Mouse (Mus musculus) heart, postnatal 14 days (tissue): ENCODE results near the gene Unk. TPM values are rescaled to one million over a fixed set of nuclear protein-coding genes. Genes with fewer than 3 reads are reported as not detected.
A peak's percentile ranks its signal among the peaks of the same experiment; 100 is the strongest.

Experiments
- DNase-seq, 2 experiments: peaks; one replicate each; pipeline ENCODE4 v3.0.0; 2021 to 2022
- intact Hi-C: fragments of 180-260 bp; cut with DNase I; formaldehyde crosslinking; loops from one replicate; pipeline ENCODE4 v1.15.1; 2025
- total RNA-seq, 2 experiments: library from RNA; stranded (reverse); gene quantifications; 2 replicates each; pipeline ENCODE4 v1.2.3; 2021

The Unk gene
- total RNA-seq, 2 experiments from 2014 or later: 12.2 to 12.9 TPM

DNA sequence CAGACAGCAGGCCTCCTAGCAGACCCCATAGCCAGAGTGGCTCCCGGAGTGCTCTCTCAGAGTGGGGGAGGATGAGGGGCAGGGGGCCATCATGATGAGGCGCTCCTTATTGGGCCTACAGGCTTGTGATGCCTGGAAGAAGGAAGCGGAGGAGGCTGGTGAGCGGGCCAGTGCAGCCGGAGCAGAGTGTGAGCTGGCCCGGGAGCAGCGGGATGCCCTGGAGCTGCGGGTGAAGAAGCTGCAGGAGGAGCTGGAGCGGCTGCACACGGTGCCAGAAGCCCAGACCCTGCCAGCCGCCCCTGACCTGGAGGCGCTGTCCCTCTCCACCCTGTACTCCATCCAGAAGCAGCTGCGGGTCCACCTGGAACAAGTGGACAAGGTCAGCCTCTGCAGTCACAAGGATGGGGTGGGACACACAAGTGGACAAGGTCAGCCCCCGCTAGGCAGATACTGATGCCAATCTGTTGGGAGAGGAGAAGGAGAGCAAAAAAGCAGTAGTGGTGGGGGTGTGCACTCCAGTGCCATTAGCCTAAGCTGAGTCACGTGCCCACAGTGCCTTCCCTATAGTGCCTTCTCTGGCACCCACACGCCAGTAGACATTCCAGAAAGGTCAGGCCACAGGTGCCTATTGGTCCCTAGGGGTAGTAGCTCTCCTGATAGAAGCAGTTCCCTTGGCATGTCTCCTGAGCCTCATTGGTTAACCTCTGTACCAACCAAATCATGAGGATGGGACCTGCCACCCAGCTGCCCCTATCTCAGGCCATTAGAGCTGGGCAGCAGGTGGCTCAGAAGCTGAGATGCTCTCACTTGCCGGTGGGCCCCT is 29.0 kb downstream of the Unk start:
- DNase-seq: no peak
- intact Hi-C loops: no loop called here

DNA sequence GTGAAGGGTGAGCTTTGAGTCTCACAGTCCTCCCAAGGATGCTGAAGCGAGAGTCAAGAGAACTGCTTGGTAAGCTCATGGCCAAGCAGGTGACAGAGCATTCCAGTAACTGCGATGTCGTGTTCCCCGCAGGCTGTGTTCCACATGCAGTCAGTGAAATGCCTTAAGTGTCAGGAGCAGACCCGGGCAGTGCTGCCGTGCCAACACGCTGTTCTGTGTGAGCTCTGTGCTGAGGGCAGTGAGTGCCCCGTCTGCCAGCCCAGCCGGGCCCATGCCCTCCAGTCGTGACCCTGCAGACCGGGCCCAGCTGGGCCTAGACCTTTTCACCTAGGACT is 29.5 kb downstream of the Unk start:
- no peak for DNase-seq
- intact Hi-C loops: no loop called here

DNA sequence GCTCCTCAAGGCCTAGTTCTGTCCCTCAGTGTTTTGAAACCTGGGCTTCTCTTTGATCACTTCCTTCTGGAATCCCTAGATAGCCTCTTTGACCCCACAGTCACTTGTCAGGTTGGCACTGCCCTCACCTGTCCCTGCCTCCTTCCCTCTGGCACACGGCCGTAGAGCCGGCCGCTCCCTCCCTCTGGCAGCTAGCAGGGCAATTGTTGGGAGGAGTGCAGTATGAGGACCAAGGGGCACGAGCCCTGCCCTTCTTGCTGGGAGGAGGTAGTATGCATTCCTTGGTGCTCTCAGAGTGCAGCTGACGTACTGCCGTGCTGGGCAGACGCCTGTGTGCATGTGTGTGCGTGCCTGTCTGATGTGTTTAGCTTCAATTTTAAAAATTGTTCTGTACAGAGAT is 30.5 kb downstream of the Unk start:
- intact Hi-C loops: no loop called here
- DNase-seq: no peak

DNA sequence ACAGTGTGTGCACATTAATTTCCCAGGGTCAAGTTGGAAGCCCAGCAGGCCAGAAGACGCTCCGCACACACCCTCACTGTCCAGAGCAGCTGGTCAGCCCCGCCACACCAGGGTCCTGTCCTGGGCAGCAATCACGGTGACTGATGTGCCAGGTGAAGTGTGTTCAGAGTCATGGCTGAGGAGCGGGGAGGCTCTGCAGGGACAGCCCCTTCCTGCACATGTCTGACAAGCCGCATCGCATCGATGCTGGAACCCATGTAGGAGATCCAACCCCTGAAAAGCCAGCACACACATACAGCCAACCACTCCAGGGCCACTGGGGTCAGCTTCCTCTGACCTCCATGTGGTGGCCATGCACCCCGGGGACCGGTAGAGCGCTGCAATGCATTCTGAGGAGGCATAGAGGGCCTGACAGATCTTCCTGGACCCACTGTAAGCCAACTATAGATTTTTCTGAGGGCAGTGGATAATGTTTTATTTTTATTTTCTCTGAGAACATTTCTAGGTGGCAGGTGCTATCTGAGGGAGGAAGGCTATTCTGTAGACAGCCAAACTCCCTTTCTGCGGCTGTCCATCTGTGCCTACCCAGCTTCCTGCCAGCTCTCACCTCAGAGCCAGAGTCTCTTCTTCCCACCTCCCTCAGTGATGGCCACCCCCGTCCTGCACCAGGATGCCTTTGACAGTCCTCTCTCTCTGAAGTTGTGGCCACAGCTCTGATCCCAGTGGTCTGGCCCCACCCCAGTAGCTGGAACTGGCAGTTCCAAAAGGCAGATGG is 31.7 kb downstream of the Unk start:
- no peak for DNase-seq
- intact Hi-C loops: no loop called here

DNA sequence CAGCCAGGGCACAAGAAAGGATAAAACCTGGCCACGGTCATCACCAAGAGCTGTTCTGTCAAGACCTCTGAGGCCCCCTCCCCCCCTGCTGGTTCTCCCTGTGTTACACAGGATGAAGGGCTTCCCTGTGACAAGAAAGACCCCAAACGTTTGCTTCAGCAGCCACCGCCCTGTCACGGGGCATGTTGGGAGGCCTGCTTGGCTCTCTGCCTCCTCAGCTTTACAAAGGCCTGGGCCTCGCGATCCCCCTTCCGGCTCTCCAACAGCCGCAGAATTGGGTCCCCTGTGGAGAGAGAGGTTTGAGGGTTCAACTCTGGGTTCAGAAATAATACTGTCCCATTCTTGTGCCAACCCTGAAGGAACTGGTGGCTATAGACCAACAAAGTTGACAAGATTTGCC is 32.4 kb downstream of the Unk start:
- DNase-seq: no peak
- intact Hi-C loops: no loop called here

DNA sequence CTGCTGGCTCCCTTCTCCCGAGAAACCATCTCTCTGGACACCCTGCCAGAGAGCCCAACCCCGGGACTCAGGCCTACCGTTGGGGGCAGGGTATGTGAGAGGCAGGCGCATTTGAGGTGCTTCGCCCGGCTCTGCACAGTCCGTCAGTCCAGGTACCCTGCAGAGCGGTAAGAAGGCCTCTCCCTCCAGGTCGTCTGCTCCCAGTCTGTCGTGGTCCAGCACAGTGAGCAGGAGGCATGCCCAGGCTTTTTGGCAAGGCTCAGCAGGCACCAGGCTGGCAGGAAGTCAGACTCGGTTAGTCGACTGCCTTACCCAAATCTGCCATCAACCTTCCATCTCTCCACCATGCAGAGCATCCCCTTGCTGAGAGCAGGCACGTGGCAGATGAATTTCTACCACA is 33.4 kb downstream of the Unk start:
- DNase-seq: no peak
- intact Hi-C loops: no loop called here

DNA sequence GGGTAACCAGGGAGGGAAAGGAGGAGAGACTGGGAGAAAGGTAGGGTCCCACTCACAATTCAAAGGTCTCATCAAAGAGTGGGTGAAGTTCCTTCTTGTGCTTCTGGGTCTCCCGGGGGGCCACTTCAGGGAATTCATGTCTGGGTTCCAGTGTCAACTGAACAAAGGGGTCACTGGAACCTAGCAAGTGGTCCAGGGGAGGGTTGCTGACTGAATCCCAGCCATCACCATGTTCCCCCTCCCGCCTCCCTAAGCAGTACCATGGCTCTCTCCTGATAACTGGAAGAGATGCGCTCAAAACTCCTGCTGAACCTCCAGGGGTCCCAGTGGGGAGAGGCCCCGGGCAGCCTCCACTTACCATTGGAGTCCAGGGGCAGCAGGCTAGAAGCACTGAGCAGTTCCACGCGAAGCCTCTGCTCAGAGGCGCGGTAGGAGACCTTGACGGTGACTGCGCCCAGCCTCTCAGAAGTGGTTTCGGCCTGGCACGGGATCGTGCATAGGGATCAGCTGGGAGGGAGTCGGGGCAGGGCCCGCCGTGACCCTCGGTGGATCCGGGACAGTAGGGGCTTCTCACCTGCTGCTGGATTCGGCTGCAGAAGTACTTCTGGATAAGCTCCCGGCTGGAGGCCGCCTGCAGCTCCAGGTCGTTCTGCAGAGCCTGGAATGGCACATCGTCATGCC is 34.2 kb downstream of the Unk start:
- intact Hi-C loops: no loop called here
- DNase-seq: no peak

DNA sequence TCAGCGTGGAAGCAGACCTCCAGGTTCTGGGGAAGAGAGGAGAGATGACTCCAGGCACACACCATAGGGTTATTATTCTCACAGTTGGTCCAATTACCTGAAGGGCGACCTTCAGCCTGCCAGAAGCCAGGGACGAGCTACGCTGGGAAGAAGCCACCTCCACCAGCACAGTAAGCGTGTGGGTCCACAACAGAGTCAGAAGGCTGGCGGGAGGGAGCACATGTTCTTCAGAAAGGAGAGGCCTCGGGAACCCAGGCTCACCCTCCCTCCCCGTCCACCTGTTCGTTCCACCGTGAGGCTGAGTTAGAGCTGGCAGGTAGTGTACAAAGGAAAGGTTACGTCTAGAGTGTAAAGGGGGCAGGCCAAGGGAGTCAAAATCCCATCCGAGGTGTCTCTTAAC is 35.2 kb downstream of the Unk start:
- intact Hi-C loops: no loop called here
- no peak for DNase-seq

DNA sequence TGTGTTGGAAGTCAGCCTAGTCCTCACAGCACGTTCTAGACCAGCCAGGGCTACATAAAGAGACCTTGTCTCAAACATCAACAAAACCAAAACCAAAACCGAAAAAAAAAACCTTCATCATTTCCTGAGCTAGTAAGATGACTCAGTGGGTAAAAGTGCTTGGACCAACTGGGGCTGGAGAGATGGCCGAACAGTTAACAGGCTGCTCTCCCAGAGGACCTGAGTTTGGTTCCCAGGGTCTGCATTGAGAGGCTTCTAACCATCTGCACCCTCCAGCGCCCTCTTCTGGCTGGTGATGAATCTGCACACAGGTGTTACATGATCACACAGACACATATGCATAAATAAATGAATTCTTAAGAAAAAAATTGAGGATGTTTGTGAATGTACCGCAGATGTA is 41.4 kb downstream of the Unk start:
- peak in 1 of 2 experiments; percentile 32 for DNase-seq
- intact Hi-C loops: loop anchor here (5.0 kb wide), 1 partner anchor 34 kb away; no protein-coding TSS in a partner anchor

DNA sequence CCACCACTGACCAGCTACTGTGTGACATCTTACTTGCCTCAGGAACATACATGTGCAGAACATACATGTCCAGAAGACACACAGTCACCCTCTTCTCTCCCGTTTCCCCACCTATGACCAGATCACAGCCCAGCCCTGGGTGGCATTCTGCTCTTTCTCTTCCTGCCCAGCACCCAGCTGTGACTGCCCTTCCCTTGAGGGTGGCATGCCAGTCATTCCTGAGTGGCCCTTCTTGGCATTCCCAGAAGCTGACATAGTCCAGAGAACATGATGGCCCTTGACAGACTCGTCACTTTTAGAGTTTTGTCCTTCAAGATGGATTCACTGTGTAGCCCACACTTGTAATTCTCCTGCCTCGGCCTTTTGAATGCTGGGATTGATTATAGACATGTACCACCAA is 42.5 kb downstream of the Unk start:
- intact Hi-C loops: loop anchor here (5.0 kb wide), 1 partner anchor 35 kb away; no protein-coding TSS in a partner anchor
- no peak for DNase-seq

DNA sequence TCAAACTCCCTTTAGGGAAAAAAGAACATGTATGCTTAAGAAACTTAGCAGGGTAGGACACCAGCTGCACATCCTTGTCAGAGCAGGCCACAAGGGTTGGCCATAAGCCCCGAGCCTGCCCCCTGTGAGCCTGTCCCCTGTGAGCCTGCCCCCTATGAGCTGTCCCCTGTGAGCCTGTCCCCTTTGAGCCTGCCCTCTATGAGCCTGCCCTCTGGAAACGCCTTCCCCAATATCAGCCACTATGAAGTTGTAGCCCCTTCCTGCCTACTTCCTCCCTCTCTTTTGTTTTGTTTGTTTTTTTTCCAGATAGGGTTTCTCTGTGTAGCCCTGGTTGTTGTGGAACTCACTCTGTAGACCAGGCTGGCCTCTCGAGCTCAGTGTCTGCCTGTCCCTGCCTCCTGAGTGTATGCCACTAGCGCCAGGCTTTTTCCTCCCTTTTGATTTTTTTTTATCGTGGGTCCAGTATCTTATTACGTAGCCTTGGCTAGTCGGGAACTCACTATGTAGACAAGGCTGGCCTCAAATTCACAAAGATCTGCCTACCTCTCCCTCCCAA is 44.4 kb downstream of the Unk start:
- intact Hi-C loops: loop anchor here (5.0 kb wide), 1 partner anchor 37 kb away; no protein-coding TSS in a partner anchor
- DNase-seq: no peak

DNA sequence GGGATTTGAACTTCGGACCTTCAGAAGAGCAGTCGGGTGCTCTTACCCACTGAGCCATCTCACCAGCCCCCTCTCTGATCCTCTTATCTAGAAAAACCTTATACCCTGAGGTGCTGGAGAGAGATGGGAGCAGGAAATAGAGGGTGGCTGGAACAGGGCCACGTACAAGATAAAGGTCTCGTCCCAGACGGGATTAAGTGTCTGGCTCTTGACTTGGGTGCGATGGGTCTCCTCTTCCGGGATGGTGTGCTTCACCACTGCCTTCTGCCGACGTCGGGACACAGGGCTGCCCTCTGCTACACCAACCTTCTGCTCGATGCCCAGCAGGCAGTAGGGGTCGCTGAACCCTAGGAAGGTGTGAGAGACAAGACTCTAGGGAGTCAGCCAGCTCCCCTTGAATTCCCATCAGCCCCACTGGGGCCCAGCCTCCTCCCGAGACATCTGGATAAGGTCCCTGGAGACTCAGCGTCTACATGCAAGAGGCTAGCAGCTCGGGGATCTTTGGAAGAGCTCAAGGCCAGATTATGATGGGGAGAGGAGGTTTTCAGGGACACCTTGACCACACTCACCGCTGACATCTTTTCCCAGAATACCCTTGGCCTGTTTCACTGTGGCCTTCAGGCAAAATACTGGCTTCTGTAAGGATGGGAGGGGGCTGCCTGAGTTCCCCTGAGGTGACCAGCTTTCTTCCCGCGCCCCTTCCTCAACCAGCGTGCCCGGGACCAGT is 45.6 kb downstream of the Unk start:
- intact Hi-C loops: no loop called here
- DNase-seq: no peak

DNA sequence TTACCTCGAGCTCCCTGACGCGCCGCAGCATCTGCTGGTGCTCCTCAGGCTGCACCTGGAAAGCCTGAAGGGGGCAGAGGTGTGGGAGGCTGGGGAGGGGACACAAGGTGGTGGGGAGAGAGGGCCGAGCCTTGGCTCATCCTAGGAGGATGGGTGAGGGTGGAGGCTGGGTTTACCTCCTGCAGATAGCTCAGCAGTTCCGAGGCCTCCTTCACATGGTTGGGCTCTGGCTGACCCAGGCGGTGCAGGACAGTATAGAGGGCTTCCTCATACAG is 46.1 kb downstream of the Unk start:
- no peak for DNase-seq
- intact Hi-C loops: no loop called here

DNA sequence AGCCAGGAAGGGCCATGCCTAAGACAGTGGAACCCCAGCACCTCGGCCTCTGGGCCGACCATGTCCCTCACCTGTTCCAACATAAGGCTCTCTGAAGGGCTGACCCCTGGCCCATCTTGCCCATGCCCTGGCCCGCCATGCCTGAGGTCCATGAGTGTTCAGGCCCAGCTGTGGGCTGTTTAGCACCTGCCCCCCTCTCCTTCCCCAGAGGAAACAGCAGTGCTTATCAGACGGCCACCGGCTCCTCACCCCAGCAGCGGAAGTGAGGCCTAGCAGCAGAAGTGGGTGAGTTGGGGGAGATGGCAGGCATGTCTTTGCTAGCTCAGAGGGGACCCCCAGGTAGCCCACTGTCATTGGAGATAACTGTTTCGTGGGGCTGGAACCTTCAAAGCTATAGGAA is 46.7 kb downstream of the Unk start:
- no peak for DNase-seq
- intact Hi-C loops: no loop called here

DNA sequence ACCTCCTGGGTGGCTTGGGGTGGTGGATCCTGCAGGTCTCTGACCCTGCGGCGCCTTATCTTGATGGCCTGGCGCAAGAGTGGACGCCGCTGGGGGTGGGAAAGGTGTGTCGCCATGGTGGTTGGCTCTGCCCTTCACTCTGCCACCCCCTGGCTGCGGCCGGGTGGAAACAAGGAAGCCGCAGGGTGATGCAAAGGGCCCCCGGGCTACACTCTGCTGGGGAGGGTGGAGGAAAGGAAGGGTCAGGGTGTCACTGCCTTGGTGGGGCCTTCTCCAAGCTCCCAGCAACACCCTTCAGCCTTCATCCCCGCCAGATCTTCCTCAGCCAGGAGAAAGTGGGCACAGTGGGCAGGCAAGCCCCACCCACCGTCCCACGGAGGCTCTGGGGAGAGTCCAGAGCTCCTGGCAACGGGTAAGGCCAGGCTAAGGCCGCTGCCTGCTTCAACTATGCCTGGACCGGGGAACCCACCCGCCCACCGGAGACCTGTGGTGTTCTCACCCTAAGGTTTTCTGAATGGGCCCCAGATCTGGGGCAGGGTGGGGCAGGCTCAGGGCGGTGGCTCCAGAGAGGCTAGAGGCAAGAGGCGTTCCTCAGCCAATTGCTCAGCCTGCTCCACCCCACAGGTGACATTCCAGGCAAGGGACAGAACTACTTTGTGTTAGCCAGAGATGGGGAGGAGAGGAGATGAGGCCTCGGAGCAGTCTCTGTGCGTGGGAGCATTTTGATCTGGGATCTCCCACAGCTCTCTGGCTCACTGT is 47.5 kb downstream of the Unk start, which contains the start of gene Unc13d:
Gene Unc13d, minus strand, starts transcription at position 516 of the 759 bp plus-strand sequence.
- DNase-seq: peak; percentile 34 to 41
- intact Hi-C loops: no loop called here

DNA sequence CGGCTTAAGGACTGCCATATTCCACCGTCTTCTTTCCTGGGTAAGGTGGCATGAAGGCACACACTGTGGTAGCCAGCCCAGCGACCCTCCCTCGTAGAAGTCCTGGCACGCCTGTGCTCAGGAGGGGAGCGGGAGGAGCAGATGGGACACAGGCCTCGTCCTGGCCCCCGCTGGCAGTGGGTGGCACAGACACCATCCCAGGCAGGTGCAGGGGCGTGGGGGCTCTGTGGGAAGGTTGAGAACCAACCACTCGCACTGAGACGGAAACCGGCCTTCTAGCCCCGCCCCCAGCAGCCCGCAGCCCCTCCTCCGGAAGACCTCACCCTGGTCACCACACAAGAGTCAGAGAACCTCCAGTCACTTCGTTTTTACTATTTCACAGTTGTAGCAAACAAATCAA is 48.1 kb downstream of the Unk start:
- peak; percentile 55 to 61 for DNase-seq
- intact Hi-C loops: no loop called here

DNA sequence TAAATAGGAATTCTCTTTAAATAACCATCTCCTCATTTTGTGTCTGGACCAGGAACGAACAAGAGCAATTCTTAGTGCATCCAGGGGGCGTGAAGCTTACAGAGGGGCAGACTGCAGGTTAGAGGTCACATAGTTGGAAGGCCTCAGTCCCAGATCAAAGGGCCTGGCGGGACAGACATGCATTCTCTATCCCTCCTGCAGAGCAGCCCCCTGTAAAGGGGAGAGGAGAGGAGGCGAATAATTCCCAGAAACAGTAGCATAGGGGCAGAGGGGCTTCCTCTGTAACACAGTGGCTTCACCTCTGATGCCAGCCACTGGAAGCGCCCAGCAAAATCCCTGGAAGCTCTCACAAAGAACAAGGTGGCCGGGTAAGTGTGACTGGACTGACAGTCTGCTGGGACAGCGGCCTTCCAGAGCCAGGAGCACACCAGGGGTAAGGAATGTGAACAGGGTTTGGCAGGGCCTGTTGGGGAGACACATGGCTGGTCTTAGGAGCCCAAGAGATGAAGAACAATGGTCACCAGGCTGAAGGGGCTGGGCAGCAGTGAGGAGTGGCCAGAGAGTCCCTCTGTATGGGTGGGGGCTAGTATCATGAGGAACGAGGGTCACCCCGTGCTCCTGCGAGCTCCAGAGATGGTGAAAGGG is 48.7 kb downstream of the Unk start:
- intact Hi-C loops: no loop called here
- no peak for DNase-seq

DNA sequence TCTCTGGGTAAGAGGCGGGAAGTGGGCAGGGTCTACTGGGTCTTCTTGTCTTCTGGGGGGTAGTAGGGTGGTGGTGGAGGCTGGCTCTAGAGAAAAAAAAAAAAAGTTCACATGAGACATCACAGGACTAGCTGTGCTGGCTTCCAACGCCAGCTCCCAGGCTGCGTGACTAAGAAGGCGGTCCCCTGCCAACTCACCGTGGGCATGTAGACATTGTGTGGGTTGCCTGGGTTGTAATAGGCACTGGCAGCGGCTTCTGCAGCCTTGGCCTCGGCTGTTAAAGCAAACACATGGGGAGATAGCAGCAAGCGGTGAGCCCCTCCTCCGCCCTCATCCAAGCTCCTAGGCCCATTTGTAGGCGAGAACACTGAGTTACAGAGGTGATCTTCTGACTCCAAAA is 49.4 kb downstream of the Unk start:
- intact Hi-C loops: no loop called here
- no peak for DNase-seq

DNA sequence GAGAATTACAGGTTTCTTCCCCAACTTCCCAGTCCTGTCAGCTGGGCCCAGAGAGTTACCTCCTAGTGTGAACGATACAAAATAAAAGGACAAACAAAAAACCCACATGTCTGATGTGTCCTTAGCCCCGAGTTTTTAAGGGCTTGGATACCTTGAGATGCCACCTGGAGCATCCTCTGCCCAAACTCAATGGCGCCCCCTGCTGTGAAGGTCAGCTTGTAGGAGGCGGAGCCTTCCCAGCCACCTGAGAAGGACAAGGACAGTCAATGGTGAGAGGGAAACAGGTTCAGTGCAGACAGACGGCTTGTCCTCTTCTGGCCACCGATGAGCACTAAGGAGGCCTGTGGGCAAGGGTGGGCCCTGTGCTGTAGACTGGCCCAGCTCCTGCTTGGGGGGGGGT is 51.0 kb downstream of the Unk start:
- intact Hi-C loops: loop anchor here (5.0 kb wide), 2 partner anchors 39 to 144 kb away; no protein-coding TSS in a partner anchor
- peak; percentile 58 to 74 for DNase-seq
